Mouse (Mus musculus) brain, embryonic 14.5 days (tissue): ENCODE measurements around the gene Gm49388.

Experiments used
- CTCF ChIP-seq: fragments of 200-500 bp; IDR thresholded peaks from 2 replicates; pipeline ENCODE4 v1.5.1; 2012; ENCODE audit warnings: inconsistent platforms, mild to moderate bottlenecking, moderate library complexity, borderline replicate concordance; ENCODE audit not compliant: insufficient read depth, insufficient read length; ENCODE audit errors: extremely low read depth
- POLR2A ChIP-seq: fragments of 200-500 bp; IDR thresholded peaks from 2 replicates; pipeline ENCODE4 v1.6.1; 2012; ENCODE audit warnings: mild to moderate bottlenecking, inconsistent platforms, borderline replicate concordance; ENCODE audit not compliant: poor library complexity, insufficient read depth, insufficient read length, severe bottlenecking; ENCODE audit errors: extremely low read depth

GRCm38 (mm10) chr7:127763642-127764041 is 21.8 kb upstream of the Gm49388 start:
- no peak for TF ChIP-seq CTCF
- no peak for TF ChIP-seq POLR2A
